Mouse (Mus musculus): ENCODE results near the gene Hist1h3g.

Gene Hist1h3g

GRCm38 (mm10) chr13:23515281-23515680 lies 19.9 kb upstream of the Hist1h3g start:
- no peak for DNase-seq (ENCODE audit: low read depth, low spot score)

DNA sequence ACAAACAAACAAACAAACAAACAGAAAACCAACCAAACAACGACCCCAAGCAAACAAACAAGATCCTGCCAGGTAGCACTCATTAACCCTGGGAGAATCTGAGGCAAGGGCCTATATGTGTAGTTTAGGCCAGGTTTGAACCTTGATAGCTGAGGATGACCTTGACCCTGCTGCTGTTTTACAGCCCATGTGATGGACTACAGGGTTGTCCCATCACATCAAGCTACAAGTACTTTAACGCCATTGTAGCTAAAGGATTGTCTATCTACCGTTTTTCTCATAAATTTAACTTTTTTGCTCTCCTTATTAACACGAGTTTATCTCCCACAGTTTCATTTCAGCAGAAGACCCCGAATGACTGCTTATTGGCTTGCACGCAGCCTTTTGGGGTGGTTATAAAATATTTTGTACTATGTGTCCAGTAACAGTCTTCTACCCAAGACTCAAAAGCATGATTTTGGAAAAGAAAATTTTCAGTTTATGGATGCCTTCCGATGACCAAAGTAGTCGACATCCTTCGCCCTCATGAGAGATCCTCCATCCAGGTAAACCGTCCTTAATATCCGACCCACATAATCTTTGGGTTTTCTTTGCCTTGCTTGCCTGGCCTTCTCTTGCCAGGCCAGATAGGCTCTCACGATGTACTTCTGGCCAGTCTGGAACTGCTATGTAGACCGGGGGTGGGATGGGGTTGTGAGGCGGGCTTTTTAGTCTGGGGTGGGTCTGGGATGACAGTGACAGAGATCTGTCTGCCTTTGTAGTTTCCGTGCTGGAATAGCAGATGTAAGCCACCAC lies 19.2 kb upstream of the Hist1h3g start:
- no peak for DNase-seq (ENCODE audit: low read depth, low spot score)

DNA sequence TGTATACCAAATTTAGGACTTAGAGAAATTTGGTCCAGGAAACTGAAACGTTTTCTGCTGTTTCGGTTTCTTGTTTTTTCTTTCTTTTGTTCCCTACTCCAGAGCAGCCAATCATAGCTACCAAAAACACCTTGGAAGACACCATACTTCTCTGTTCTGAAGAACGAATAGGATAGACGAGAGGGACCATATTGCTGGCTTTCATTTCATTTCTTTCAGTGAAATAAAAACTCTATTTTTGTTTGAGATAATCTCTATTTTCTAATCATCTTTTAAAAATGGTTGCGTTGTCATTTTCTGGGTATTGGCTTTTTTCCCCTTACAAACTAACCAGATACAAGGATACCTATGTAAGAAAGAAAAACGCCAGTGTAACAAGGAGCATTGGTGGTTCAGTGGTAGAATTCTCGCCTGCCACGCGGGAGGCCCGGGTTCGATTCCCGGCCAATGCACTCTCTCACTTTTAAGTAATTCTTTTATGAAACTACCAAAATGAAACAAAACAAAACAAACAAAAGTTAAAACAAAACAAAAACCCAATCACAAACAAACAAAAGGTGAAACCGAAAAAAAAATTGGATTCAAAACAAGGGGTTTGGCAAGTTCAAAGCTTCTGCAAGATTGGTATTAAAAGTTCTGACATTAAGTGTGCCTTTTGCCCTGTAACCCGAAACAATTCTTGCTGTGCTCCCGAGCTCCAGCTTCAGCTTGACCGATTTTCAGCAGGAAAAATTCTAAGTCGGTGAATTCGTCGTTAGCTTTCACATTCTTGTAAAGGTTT lies 18.2 kb upstream of the Hist1h3g start:
- peak; percentile 88 for DNase-seq (ENCODE audit: low read depth, low spot score)

DNA sequence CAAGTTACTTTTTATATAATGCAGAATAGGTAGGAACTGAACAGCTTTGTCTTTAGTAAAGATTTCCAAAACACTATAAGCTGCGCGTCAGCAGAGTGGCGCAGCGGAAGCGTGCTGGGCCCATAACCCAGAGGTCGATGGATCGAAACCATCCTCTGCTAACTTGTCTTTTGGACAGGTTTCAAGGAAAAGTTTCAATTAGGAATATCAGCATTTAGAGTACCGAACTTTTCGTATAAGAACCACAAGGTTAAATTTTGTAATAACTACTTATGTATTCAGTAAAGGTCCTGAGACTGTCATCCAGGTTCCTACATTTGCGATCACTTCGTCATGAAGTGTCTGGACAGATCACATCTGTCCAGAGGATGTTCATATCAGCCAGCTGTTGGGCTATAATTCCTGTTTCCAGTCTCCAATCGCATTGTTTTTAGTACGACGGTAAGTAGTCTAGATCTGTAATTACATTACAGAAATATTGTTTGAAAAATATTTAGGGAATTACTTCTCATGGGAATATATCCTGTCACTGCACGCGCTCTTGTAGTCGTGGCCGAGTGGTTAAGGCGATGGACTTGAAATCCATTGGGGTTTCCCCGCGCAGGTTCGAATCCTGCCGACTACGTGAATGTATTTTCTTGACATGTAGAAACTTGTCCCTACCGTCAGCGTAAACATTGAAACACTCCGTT lies 17.5 kb upstream of the Hist1h3g start:
- peak; percentile 89 for DNase-seq (ENCODE audit: low read depth, low spot score)

- no peak for DNase-seq (ENCODE audit: low read depth, low spot score)
Observed at GRCm38 (mm10) chr13:23518295-23518603, 17.0 kb upstream of the Hist1h3g start.

GRCm38 (mm10) chr13:23518885-23519284 lies 16.3 kb upstream of the Hist1h3g start:
- peak; percentile 85 for DNase-seq (ENCODE audit: low read depth, low spot score)

- DNase-seq (ENCODE audit: low read depth, low spot score): peak; percentile 83
Observed at GRCm38 (mm10) chr13:23519416-23519815, 15.8 kb upstream of the Hist1h3g start.

- DNase-seq (ENCODE audit: low read depth, low spot score): peak; percentile 83
Observed at GRCm38 (mm10) chr13:23521703-23522102, 13.5 kb upstream of the Hist1h3g start.

- DNase-seq (ENCODE audit: low read depth, low spot score): no peak
Observed at GRCm38 (mm10) chr13:23523976-23524375, 11.2 kb upstream of the Hist1h3g start.

DNA sequence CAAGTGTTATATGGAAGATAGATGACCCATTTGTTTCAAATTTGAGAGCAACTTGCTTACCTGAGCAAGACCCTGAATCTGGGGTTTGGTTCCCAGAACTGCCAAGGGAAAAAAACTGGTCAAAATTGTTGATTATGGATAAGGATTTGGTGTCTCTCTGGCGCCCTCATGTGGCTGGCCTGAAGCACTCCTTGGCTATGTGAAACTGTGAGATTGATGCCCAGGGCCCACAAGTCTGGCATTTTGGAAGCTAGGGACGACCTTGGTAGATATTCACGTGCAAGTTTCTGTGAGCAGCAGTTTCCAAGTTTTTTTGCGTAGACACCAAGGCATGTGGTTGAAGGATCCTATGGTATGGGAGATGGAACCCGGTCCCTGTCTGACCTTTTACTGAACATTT lies 10.6 kb upstream of the Hist1h3g start:
- peak; percentile 81 for DNase-seq (ENCODE audit: low read depth, low spot score)

DNA sequence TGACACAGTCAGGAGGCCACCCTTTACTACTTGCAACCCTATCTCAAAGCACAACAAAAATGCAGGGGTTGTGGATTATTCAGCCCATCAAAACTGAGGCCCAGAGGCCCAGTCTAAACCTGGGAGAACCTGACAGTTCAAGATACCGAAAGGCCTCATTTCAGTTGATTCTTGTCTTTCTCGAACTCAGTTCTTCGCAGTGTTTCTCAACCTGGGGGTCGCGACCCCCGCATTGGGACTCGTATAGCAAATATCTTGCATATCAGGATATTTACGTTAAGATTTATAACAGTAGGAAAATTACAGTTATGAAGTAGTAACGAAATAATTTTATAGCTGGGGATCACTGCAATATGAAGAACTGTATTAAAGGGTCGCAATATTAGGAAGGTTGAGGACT lies 9.3 kb upstream of the Hist1h3g start:
- DNase-seq (ENCODE audit: low read depth, low spot score): no peak

GRCm38 (mm10) chr13:23526312-23526711 lies 8.9 kb upstream of the Hist1h3g start:
- peak; percentile 89 for DNase-seq (ENCODE audit: low read depth, low spot score)

DNA sequence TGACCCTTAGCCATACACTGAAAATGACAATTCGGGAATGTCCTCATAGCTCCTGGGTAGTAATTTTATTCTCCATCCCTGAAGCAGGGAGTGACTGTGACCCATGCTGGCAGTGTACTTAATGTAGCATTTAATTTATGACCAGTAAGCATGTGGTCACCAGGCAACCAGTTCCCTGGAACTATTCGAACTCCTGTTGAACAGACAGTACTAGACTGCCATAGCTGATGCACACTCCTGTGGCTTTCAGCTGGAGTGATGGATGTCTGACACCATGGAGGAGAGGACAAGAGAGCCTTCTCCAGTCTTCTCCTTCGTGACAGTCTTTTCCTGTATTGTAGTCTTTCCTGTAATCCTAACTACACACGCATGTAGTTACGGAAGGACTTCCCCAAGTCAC lies 6.2 kb upstream of the Hist1h3g start:
- DNase-seq (ENCODE audit: low read depth, low spot score): no peak

GRCm38 (mm10) chr13:23529480-23530165 lies 5.6 kb upstream of the Hist1h3g start:
- no peak for DNase-seq (ENCODE audit: low read depth, low spot score)

DNA sequence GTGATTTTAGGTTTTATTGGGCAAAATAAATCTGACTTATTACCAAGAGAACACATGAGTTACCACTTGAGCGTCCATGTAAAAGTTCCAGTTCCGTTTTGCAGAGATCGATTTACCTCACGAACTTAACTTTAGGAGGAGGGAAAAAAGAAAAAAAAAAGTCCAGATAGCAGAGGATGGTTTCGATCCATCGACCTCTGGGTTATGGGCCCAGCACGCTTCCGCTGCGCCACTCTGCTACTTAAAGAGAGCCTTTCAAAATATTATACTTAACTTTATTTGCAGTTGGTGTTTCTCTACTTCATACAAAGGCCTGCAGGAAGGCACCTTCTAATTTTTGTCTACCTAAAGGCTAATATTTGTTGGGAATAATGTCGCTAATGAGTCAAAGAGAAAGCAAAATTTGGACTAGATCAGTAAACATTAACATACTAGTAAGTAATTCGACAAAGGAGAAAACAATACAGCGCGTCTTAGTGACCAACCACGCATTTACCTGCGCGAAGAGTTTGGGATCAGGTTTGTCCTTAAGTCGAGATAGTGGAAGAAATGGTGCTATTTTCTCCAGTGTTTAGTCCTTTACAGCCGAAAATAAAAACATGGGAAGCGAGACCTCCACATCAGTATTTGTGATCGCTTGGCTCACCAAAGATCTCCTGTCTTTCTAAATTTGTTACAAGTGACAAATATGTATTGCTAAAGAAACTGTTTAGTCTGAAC lies 4.9 kb upstream of the Hist1h3g start:
- DNase-seq (ENCODE audit: low read depth, low spot score): peak; percentile 86

GRCm38 (mm10) chr13:23530901-23531875 lies 4.0 kb upstream of the Hist1h3g start, which contains the start of gene Hist1h4h:
Gene Hist1h4h, plus strand, starts transcription at chr13:23531050.
- peak; percentile 96 for DNase-seq (ENCODE audit: low read depth, low spot score)

- peak; percentile 20 for DNase-seq (ENCODE audit: low read depth, low spot score)
Observed at GRCm38 (mm10) chr13:23532262-23533075, 2.8 kb upstream of the Hist1h3g start.

- peak; percentile 80 for DNase-seq (ENCODE audit: low read depth, low spot score)
Observed at GRCm38 (mm10) chr13:23533560-23534367, 1.5 kb upstream of the Hist1h3g start, which contains the start of gene Hist1h2af. Gene Hist1h2af, plus strand, starts transcription at chr13:23533906.

All from CD4-positive helper T cell, adult 2 months (primary cell).